Mouse (Mus musculus): Measurements from ENCODE around the gene Efcab2. TPM values are rescaled to one million over a fixed set of nuclear protein-coding genes. Genes with fewer than 3 reads are reported as not detected.
A peak's percentile ranks its signal among the peaks of the same experiment; 100 is the strongest.

The Efcab2 gene
- total RNA-seq, 2 experiments from 2014 or later, result 49.9 to 50.0 TPM

GRCm38 (mm10) chr1:178463712-178464111 lies 57.8 kb downstream of the Efcab2 start:
- peak; percentile 72 to 85 for DNase-seq
- intact Hi-C loops (cut with DNase I), result loop anchor here (1.0 to 10.0 kb wide), 2 partner anchors 318 to 519 kb away; no protein-coding TSS in a partner anchor

DNA sequence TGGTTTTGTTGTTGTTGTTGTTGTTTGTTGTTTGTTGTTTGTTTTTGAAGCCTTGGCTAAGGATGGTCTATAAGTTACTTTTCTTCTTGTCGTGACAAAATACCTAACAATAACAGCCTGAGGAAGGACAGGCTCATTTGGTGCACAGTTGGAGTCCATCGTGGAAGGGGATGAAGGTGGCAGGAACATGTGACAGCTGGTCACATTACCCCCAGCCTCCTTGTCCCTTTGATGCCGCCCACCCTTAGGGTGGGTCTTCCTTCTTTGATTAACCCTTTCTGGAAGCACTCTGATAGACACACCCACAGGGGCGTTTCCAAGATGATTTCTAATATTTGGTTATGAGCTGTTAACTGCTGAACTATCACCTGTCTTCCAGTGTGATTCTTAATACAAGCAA lies 58.3 kb downstream of the Efcab2 start:
- intact Hi-C loops (cut with DNase I), result loop anchor here (10.0 kb wide), 1 partner anchor 519 kb away; no protein-coding TSS in a partner anchor
- DNase-seq, result no peak

DNA sequence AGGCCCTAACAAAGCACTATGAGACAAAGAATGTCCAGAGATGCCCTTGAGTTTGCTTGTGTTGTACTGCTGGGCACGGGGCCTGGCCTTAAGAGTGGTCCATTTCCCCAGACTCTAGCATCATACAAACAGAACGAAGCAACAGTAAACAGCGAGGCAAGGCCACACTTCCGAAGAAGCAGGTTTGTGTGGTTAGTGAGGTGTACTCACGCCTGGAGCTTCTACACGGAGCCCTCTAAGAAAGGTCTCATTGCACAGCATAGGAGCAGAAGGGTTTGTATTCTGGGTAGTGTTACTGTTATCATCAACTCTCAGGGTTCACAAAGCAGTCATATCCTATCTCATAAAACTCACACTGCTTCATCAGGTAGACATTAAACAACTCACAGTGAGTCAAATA lies 61.7 kb downstream of the Efcab2 start:
- DNase-seq, result no peak
- intact Hi-C loops (cut with DNase I), result loop anchor here (5.0 to 10.0 kb wide), 2 partner anchors 523 to 1010 kb away; no protein-coding TSS in a partner anchor

- DNase-seq, result peak in 1 of 2 experiments; percentile 35
- intact Hi-C loops (cut with DNase I), result loop anchor here (5.0 to 10.0 kb wide), 2 partner anchors 523 to 1009 kb away; no protein-coding TSS in a partner anchor
Observed at GRCm38 (mm10) chr1:178468280-178468679, 62.4 kb downstream of the Efcab2 start.

DNA sequence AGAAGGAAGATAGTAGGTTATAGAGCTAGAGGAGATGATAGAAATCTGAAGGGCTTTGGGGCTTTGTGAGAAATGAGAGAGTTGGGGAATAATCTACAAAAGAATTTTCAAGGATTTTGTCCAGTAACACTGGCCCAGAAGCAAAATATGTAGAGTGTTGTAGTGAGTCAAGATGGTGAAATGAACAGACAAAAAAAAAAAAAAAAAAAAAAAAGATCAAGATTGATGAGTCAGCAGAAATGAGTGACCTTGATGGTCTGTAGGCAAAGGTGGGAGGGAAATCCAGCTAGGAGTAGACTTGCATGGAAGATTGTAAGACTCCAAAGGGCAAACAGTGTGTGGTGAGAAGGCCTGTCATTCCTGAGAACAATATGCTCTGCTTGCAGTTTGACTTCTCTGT lies 78.0 kb downstream of the Efcab2 start:
- intact Hi-C loops (cut with DNase I), result no loop called here
- no peak for DNase-seq

- intact Hi-C loops (cut with DNase I), result no loop called here
- no peak for DNase-seq
Observed at GRCm38 (mm10) chr1:178485138-178485867, 79.4 kb downstream of the Efcab2 start.

- no peak for DNase-seq
- intact Hi-C loops (cut with DNase I), result no loop called here
Observed at GRCm38 (mm10) chr1:178485868-178486220, 80.0 kb downstream of the Efcab2 start.

DNA sequence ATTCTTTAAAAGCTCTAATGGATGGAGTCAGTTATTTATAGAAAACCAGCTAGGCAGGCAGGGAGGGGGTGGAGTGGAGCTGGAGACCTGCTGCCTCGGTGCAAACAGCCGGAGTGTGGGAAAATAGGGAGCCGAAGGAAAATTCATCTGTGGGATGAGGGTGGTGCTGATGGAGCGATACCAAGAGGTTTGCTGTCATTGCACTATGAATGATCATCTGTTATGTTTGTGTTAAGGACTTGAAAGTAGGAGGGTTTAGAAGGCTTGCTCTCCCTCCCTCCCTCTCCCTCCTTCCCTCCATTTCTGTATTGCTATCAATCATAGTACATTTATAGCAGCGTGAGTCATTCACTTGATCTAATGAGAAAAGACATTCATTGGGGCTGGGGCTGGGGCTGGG lies 80.9 kb downstream of the Efcab2 start:
- intact Hi-C loops (cut with DNase I), result no loop called here
- DNase-seq, result no peak

GRCm38 (mm10) chr1:178489127-178489526 lies 83.2 kb downstream of the Efcab2 start:
- DNase-seq, result no peak
- intact Hi-C loops (cut with DNase I), result no loop called here

- intact Hi-C loops (cut with DNase I), result no loop called here
- DNase-seq, result no peak
Observed at GRCm38 (mm10) chr1:178491733-178492132, 85.8 kb downstream of the Efcab2 start.

- intact Hi-C loops (cut with DNase I), result no loop called here
Observed at GRCm38 (mm10) chr1:178492493-178492892, 86.6 kb downstream of the Efcab2 start.

DNA sequence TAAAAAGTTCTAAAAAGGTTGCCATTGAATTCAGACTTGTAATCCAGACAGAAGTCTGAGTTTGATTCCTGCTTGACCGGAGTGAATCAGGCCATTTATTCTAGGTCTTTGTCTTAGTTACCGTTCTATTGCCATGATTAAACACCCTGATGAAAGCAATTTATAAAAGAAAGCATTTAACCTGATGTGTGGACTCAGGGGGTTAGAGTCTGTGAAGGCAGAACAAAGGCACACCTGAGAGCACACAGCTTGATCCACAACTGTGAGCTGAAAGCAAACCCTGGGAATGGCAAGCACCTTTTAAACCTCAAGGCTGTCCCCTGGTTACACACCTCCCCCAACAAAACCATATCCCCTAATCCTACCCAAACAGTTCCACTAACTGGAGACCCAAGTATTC lies 90.3 kb downstream of the Efcab2 start:
- intact Hi-C loops (cut with DNase I), result no loop called here
- DNase-seq, result no peak

More at GRCm38 (mm10) chr1:178492493-178492892, 86.6 kb downstream of the Efcab2 start:
- no peak for DNase-seq

DNA sequence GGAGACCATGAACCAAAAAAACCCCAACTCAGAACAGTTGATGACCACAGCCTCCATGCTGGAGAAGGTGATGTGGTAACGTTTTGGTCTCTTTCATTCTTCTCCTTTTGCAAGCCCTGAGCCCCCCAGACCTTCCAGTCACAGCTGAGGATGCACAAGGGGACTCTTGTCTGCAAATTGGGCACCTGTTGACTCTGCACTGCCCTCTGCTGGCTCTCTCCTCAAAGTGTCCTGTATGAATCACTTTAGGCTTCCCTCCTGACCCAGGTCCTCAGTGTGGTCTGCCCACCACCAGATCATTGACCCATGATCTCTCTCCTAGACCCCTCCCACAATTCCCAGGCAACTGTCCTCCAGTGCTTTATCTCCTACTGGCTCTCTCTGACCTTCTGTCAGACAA lies 91.0 kb downstream of the Efcab2 start:
- intact Hi-C loops (cut with DNase I), result no loop called here

GRCm38 (mm10) chr1:178506938-178507337 lies 101.1 kb downstream of the Efcab2 start:
- intact Hi-C loops (cut with DNase I), result no loop called here
- DNase-seq, result no peak

More for the DNA sequence above, 91.0 kb downstream of the Efcab2 start:
- peak; percentile 23 to 41 for DNase-seq

DNA sequence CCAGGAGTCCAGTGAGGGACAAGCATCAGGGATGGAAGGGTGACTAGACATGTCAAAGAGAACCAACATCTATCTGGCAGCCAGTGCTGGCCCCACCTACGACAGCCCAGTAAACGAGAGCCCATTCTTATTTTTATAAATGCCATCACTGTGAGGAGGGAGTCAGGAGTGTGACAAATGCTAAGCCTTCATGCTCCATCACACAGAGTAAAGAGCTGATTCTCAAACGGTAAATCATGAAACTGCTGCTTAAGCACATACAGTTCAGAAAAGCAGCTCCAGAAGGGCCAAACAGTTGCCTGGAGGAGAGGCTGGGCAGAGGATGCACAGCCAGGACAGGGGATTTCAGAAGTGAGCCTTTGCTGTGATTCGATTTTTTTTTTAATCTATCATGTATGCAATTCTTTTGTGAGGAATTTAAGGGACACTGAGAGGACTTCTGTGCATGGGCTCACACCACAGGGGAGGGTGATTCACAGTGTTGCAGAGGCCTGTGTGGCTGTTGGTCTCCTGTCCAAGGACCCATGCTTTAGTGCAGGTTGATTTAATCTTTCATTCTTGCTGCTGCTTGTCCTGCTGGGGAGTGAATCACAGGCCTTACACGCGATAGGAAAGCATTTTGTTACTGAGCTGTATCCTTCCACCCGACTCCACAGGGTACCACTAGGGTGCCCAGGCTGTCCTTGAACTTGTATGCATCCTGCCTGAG lies 106.6 kb downstream of the Efcab2 start:
- intact Hi-C loops (cut with DNase I), result no loop called here
- DNase-seq, result no peak

DNA sequence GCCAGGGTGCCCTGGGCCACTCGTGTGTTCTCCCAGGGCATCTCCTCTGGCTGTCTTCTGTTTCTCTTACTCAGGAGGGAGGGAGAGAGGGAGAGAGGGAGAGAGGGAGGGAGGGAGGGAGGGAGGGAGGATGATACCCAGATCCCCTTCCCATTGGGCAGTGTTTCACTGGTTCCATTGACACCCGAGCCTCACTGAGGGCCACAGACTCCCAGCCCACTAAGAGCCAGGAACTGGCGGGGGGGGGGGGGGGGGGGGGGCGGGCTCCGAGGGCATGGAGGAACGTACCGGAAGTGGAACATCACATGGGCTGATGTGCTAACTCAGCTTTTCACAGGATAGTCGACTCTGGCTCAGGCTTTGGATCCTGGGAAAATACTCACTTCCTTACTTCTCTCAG lies 108.1 kb downstream of the Efcab2 start:
- no peak for DNase-seq
- intact Hi-C loops (cut with DNase I), result no loop called here

GRCm38 (mm10) chr1:178515839-178516238 lies 110.0 kb downstream of the Efcab2 start:
- DNase-seq, result no peak
- intact Hi-C loops (cut with DNase I), result no loop called here

DNA sequence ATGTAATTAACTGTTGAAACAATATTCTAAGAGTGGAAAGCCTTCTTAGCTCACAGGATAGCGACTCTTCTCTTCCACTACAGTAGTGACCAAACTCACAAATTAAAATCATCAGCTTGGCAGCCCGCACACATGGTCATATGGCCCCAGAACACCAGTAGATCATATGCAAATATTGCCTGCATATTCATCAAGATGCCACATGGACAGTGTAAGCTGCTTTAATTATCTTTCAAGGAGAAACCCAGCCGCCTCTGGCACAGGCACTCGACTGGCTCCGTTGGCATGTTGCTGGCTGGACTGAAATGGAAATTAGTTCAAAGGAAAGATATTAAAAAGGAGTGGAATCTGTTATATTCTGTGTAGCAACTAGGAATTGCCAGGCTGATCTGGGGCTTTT lies 116.5 kb downstream of the Efcab2 start:
- DNase-seq, result no peak
- intact Hi-C loops (cut with DNase I), result no loop called here

- intact Hi-C loops (cut with DNase I), result no loop called here
Observed at GRCm38 (mm10) chr1:178523152-178523551, 117.3 kb downstream of the Efcab2 start.

GRCm38 (mm10) chr1:178527185-178527546 lies 121.3 kb downstream of the Efcab2 start:
- intact Hi-C loops (cut with DNase I), result loop anchor here (1.0 to 2.0 kb wide), 3 partner anchors 615 to 950 kb away; no protein-coding TSS in a partner anchor
- peak; percentile 66 to 79 for DNase-seq

More at GRCm38 (mm10) chr1:178523152-178523551, 117.3 kb downstream of the Efcab2 start:
- DNase-seq, result no peak

DNA sequence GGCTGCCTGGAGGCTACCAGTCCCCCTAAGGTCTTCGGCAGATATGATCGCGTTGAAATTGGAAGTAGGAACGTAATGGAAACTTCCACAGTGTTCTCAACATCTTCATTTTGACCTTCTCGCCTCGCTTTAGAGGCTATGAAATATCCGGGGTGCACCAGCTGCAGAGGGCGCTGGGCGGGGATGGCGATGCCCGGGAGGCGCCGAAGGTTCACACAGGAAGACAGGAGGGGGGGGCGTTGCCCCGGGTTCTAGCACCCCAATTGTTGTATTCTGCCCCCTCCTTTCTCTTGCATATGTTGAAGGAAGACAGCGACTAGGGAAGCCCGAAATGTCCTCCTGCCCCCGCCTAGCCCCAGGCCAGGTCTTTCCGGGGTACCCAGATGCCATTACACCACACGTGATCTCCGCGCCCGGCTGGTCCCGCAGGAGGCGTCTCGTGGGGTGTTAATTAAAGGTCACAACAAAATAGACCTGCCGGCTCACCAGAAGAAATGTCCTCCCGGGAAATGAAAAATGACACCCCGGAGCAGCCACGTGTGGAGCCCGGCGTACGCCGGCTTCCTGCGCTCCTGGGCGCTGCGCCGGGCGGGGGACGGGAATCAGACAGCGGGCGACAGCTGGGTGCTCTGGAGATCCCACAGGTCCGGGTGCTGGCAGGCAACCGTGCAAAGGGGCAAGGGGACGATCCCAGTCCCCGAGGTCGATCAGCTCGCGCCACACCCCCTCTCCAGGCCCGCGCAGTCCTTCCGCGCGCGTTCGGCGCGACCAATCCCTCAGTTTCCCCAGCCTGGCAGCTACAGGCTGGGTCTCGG lies 121.9 kb downstream of the Efcab2 start:
- peak; percentile 39 to 51 for DNase-seq
- intact Hi-C loops (cut with DNase I), result loop anchor here (1.0 to 2.0 kb wide), 4 partner anchors 433 to 949 kb away; no protein-coding TSS in a partner anchor

All from heart, postnatal 14 days (tissue).